Mouse (Mus musculus) testis, adult 2 months (tissue): ENCODE results near the gene Bbs9. TPM values are rescaled to one million over a fixed set of nuclear protein-coding genes. Genes with fewer than 3 reads are reported as not detected.

Experiments used
- H3K27ac ChIP-seq: fragments of 200-500 bp; 2 replicates; pipeline ENCODE4 v1.5.1; 2012; ENCODE audit warnings: low read depth, low read length; ENCODE audit not compliant: control insufficient read depth, insufficient read depth
- H3K27me3 ChIP-seq: fragments of 200-500 bp; 2 replicates; pipeline ENCODE4 v1.6.1; 2012; ENCODE audit warnings: mild to moderate bottlenecking, low read length, moderate library complexity; ENCODE audit not compliant: control insufficient read depth, insufficient read depth
- H3K36me3 ChIP-seq: fragments of 200-500 bp; 2 replicates; pipeline ENCODE4 v1.6.1; 2012; ENCODE audit warnings: mild to moderate bottlenecking, low read length; ENCODE audit not compliant: control insufficient read depth, insufficient read depth
- H3K4me1 ChIP-seq: fragments of 200-500 bp; 2 replicates; pipeline ENCODE4 v1.6.1; 2012; ENCODE audit warnings: low read length; ENCODE audit not compliant: control insufficient read depth, insufficient read depth
- H3K4me3 ChIP-seq: fragments of 200-500 bp; 2 replicates; pipeline ENCODE4 v1.5.1; 2012; ENCODE audit warnings: low read depth, mild to moderate bottlenecking, low read length, moderate library complexity, mixed read lengths; ENCODE audit not compliant: control insufficient read depth
- CTCF ChIP-seq: fragments of 200-500 bp; IDR thresholded peaks from 2 replicates; pipeline ENCODE4 v1.5.1; 2012; ENCODE audit warnings: low read depth, mild to moderate bottlenecking, inconsistent platforms, low read length, moderate library complexity; ENCODE audit not compliant: control insufficient read depth, insufficient read depth, insufficient replicate concordance
- POLR2A ChIP-seq: fragments of 200-500 bp; IDR thresholded peaks from 2 replicates; pipeline ENCODE4 v1.6.1; 2012; ENCODE audit warnings: low read depth, mild to moderate bottlenecking, inconsistent platforms, low read length, moderate library complexity; ENCODE audit not compliant: control insufficient read depth
- polyA plus RNA-seq: library from polyadenylated mRNA; depleted of rRNA; stranded (reverse); fragments of >200 nt; gene quantifications from 2 replicates; pipeline ENCODE4 v1.2.3, GENCODE M21; 2012

The Bbs9 gene
- polyA plus RNA-seq, 1 experiment, result 55.3 TPM

DNA sequence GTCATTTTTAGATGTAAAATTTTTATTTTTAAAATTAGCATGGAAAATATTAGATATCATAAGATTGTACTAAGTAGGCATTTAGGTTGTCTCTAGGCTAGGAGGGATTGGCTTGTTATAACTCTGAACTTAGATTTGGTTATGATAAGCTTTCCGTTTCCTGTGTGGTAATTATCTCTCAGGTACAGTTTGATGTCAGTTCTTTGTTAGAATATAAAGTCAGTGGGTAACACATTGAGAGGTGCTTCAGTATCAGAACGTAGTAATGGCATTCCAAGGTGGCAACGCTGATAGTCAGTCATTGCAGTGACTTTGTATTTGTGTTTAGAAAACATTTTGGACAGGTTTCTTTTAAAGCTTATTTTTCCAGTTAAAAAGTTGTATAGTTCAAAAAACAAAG lies 170.9 kb downstream of the Bbs9 start:
- TF ChIP-seq CTCF, result no peak
- no peak for TF ChIP-seq POLR2A
- no peak overlapping the region for H3K4me3 ChIP-seq
- no peaks in the 10 kb centered on the region for H3K27me3 ChIP-seq
- H3K4me1 ChIP-seq, result no peaks in the 10 kb centered on the region
- no peaks in the 10 kb centered on the region for H3K36me3 ChIP-seq
- H3K27ac ChIP-seq, result no peak overlapping the region

DNA sequence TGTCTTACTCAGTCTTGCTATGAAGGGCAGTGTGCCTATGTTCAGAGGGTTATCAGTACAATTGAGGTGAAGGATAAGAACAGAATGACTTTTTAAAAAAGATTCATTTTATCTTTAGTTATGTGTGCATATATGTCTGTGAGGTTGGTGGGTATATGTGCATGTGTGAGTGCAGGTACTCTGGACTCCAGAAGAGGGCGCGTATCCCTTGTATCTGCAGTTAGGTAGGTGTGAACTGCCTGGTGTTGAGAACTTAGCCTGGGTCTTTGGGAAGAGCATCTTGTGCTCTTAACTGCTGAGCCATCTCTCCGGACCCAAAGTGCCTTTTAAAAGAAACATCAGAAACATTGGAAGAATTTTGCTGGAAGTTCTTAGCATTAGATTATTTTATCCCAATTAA lies 172.6 kb downstream of the Bbs9 start:
- H3K4me1 ChIP-seq, result no peaks in the 10 kb centered on the region
- no peak for TF ChIP-seq CTCF
- TF ChIP-seq POLR2A, result no peak
- no peak overlapping the region for H3K4me3 ChIP-seq

DNA sequence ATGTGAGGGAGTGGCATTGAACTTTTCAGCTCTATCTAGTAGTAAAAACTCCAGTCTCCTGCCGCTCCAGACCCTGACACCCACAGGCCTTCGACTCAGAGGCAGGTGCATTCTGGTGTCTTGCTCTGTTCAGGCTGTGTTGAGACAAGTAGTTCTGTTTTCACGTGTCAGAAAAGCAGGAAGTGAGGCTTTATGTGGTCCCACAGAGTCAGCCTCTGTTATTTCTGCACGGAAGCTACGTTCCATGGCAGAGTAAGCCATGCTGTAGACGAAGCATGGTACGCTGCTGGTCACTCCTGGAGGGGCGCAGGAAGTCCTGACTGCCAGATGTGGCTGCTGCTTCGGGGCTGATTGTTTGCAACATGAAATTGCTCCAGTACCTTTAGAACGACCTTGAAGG lies 174.1 kb downstream of the Bbs9 start:
- Histone ChIP-seq H3K36me3 (no peaks in the 10 kb centered on the region), H3K4me1 (no peaks in the 10 kb centered on the region), H3K4me3 (no peak overlapping the region), H3K27me3 (no peaks in the 10 kb centered on the region), H3K27ac (no peak overlapping the region)
- no peak for TF ChIP-seq POLR2A
- TF ChIP-seq CTCF, result no peak

More for the DNA sequence above, 172.6 kb downstream of the Bbs9 start:
- Histone ChIP-seq H3K27ac (no peak overlapping the region), H3K27me3 (no peaks in the 10 kb centered on the region), H3K36me3 (no peaks in the 10 kb centered on the region)

DNA sequence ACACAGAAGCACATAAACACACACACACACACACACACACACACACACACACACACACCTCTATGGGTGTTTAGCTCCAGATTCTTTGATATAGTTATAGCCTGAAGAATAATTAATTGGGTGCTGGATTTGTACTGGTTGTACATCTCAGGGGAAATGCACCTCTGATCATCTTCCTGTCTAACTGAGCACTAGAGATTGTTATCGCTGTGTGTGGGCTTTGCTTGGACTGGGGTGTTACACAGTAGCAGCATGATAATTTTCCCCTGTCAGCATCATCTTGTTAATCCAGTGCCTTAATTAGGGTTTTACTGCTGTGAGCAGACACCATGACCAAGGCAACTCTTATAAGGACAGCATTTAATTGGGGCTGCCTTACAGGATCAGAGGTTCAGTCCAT lies 175.3 kb downstream of the Bbs9 start:
- Histone ChIP-seq H3K4me1 (no peaks in the 10 kb centered on the region), H3K27me3 (no peaks in the 10 kb centered on the region), H3K27ac (no peak overlapping the region), H3K4me3 (no peak overlapping the region), H3K36me3 (no peaks in the 10 kb centered on the region)
- TF ChIP-seq CTCF, result no peak
- TF ChIP-seq POLR2A, result no peak

DNA sequence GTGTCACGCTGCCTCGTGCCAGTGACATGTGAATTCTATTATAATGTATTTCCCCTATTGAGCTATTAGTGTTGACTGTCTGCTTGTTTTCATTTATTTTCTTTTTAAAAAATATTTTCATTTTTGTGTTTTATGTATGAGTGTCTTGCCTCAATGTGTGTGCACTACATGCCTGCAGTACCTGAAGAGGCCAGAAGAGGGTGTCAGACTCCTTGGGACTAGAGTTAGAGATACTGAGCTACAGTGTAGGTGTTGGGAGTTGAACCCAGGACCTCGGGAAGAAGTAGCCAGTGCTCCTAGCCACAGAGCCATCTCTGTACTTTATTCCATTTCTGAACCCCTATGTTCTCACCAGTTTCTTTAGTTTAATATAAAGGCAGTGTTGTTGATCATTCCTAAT lies 176.1 kb downstream of the Bbs9 start:
- Histone ChIP-seq H3K36me3 (peaks cover 2% of the 10 kb centered on the region; the same call in 1 of the 2 replicates), H3K27ac (no peak overlapping the region), H3K4me1 (no peaks in the 10 kb centered on the region), H3K27me3 (no peaks in the 10 kb centered on the region), H3K4me3 (no peak overlapping the region)
- peak; percentile 21; the same call in 1 of the 2 replicates for TF ChIP-seq CTCF
- no peak for TF ChIP-seq POLR2A

DNA sequence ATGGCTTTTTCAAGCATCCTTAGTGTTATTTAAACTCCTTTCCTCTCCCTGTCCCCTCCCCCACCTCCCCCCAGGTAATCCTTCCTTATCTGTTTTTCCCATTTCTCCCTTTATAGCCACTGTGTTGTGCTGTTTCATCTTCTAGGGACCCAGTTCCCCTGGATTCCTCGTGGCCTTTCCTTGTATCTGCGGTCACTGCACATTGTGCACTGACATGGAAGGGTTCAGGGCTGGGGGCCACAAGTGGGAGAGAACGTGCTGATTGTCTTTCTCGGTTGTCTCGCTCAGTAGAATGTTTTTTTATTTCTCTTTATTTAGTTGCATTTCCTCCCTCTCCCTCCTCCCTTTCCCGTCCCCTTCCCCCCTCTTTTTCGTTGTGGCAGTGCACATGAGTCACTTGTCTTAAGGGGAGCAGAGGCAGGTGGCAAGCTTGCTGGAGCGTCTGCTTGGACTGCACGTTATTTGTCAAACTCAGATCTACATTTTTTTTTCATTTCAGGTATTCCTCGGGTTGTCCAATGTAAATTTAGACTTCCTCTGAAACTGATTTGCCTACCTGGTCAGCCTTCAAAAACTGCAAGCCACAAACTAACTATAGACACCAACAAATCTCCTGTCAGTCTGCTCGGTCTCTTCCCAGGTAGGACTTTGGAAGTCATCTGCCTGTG lies 179.3 kb downstream of the Bbs9 start:
- Histone ChIP-seq H3K36me3 (peaks cover 3% of the 10 kb centered on the region; the same call in 1 of the 2 replicates), H3K27me3 (no peaks in the 10 kb centered on the region)
- TF ChIP-seq POLR2A (no peak), CTCF (no peak)

DNA sequence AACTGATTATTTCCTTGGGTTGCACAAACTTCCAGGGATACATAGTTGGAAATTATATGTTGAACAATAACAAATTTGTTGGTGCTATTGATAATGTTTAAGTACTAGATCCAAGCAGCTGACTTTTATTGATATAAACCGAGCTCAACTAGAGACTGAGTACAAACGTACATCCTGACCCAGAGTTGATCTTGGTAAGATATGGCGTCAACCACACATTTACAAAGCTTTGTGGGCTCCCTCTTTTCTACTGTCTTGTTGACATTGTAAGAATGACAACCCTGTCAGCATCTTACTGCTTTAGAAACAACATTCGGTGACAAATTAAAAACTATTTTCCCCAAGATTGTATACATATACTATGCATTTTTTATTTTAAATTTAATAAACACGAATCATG lies 181.7 kb downstream of the Bbs9 start:
- Histone ChIP-seq H3K4me1 (no peaks in the 10 kb centered on the region), H3K27ac (no peak overlapping the region), H3K4me3 (no peak overlapping the region), H3K27me3 (no peaks in the 10 kb centered on the region), H3K36me3 (peaks cover 3% of the 10 kb centered on the region; the same call in 1 of the 2 replicates)
- no peak for TF ChIP-seq POLR2A
- no peak for TF ChIP-seq CTCF

More for the DNA sequence above, 179.3 kb downstream of the Bbs9 start:
- H3K4me1 ChIP-seq, result no peaks in the 10 kb centered on the region
- H3K4me3 ChIP-seq, result no peak overlapping the region
- no peak overlapping the region for H3K27ac ChIP-seq
